Mouse (Mus musculus): ENCODE measurements around the gene Lrrc20. TPM values are rescaled to one million over a fixed set of nuclear protein-coding genes. Genes with fewer than 3 reads are reported as not detected.

The Lrrc20 gene
- 11.8 TPM for polyA plus RNA-seq (2012; fragmentation: generic; extraction: Trizol)
- long read RNA-seq, experiment 1, partial matches to known transcripts = 0 of 4 reads
- long read RNA-seq, experiment 1, other reads (novel, unspliced or antisense) = 3 of 4 reads
- long read RNA-seq, experiment 2, transcript Lrrc20-201 (5 exons, 3,216 nt) = major isoform, 30 of 40 reads
- long read RNA-seq, experiment 2, partial matches to known transcripts = 1 of 40 reads
- long read RNA-seq, experiment 2, other reads (novel, unspliced or antisense) = 9 of 40 reads

DNA sequence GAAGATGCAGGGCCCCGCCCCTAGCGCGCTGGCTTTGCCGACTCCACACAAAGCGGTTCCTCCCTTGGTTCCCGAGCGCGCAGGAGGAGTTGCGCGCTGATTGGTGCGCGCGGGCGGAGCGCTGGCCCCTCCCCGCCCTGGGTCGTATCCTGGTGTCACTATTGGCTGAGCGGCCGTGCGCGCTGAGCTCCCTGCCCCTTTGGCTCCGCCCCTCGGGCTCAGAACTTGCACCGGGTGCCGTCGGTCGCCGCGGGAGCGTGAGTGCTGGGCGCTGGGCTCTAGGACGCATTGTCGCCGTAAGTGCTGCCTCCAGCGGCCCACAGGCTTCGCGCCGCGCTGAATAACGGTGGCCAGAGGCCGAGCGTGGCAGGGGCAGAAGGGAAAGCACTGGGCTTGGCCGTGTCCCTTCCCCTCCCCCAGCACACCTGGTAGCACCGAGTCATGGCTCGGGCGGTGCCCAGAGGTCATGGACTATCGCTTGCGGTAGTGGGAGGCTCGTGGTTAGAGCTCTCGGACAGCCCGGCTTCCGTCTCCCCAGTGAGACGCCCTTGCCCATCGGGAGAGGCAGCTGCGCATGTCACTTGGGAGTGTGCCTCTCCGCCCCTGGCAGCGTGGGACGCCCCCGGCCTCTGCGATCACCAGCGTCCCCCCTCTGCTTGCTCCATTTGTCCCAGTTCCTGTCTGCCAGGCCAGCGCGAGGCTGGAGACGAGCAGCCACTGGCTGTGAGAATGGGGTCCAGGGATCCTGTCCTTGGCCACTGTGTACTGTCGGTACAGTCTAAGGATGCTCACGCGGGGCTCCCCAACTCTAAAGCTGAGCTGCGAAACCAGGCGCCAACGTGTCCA, at the start of gene Lrrc20:
Gene Lrrc20, plus strand, starts transcription at position 208 of the 846 bp plus-strand sequence.
- H3K36me3 ChIP-seq (ENCODE audit: control insufficient read depth, insufficient read depth) = no peaks in the 10 kb centered on the region
- H3ac ChIP-seq (ENCODE audit: control insufficient read depth, insufficient read length, low read depth) = peak within 1 kb of the TSS; percentile 67
- peak within 1 kb of the TSS; percentile 71 for H3K4me3 ChIP-seq (ENCODE audit: insufficient read depth, poor library complexity, severe bottlenecking)
- no peaks in the 10 kb centered on the region for H3K27me3 ChIP-seq (ENCODE audit: control insufficient read depth, insufficient read depth, insufficient read length)
- peaks cover 32% of the 10 kb centered on the region for H3K79me2 ChIP-seq (ENCODE audit: control insufficient read depth, insufficient read depth)
- H3K79me3 ChIP-seq (ENCODE audit: low read depth) = peaks cover 1% of the 10 kb centered on the region
- TF ChIP-seq MYOD1 (IDR thresholded peaks at IDR 0.05; ENCODE audit: control insufficient read depth, insufficient read length, low read depth) (peak; percentile 63), FOSL1 (IDR thresholded peaks at IDR 0.05; ENCODE audit: insufficient read depth, low read length, poor library complexity, severe bottlenecking) (no peak), CEBPB (IDR thresholded peaks at IDR 0.05; ENCODE audit: low read depth) (no peak)

DNA sequence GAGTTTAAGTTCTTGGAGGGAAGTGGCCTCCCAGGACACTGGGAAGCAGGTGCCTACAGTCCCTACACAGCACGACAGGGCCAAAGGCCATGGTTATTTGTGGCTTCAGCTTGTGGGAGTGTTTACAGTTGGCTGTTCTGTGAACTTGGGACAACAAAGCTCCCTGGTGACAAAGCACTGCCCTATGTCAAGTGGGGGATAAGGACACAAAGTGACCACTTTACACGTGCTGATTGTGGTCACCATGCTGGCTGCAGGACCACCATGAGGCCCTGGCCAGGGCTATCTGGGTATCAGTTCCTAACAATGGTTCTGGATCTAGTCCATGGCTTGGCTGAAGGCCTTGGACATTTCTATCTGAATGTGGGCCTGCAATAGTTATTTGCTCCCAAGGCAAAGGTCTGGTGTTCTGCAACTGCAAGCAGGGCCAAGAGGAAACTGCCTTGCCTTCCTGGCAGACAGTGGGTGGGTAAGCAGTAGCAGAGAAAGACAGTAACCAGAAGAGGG, 49.3 kb upstream of the Lrrc20 start:
- Histone ChIP-seq H3K79me2 (ENCODE audit: control insufficient read depth, insufficient read depth) (no peaks in the 10 kb centered on the region), H3K27me3 (ENCODE audit: control insufficient read depth, insufficient read depth, insufficient read length) (no peaks in the 10 kb centered on the region), H3K79me3 (ENCODE audit: low read depth) (no peaks in the 10 kb centered on the region), H3K36me3 (ENCODE audit: control insufficient read depth, insufficient read depth) (peaks cover 17% of the 10 kb centered on the region), H3ac (ENCODE audit: control insufficient read depth, insufficient read length, low read depth) (no peak overlapping the region), H3K4me3 (ENCODE audit: insufficient read depth, poor library complexity, severe bottlenecking) (no peak overlapping the region)
- TF ChIP-seq MYOD1 (IDR thresholded peaks at IDR 0.05; ENCODE audit: control insufficient read depth, insufficient read length, low read depth) (no peak), MYOG (IDR thresholded peaks at IDR 0.05; ENCODE audit: control insufficient read depth, extremely low read depth, insufficient read length) (no peak), CEBPB (IDR thresholded peaks at IDR 0.05; ENCODE audit: low read depth) (no peak), CTCF (IDR thresholded peaks at IDR 0.05; ENCODE audit: control insufficient read depth, insufficient read depth, insufficient read length) (no peak), FOSL1 (IDR thresholded peaks at IDR 0.05; ENCODE audit: insufficient read depth, low read length, poor library complexity, severe bottlenecking) (no peak), USF1 (IDR thresholded peaks at IDR 0.05; ENCODE audit: low read depth) (no peak), MAX (IDR thresholded peaks at IDR 0.05) (no peak)

DNA sequence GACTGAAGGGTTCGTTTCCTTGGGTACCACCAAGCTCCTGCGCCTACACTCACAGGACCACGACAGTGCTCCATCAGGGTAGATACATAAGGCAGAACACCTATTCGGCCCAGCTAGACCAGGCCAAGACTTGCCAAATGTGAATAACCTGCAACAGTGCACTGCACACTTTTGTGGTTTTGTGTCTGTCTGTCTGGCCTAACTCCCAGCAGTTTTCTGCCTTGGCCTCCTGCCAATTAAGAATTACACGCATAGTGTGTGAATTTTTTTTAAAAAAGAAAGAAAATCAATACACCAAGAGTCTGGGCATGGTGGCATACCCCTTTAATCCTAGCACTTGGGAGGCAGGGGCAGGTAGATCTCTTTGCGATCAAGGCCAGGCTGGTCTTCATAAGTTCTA, 47.6 kb upstream of the Lrrc20 start:
- no peaks in the 10 kb centered on the region for H3K79me2 ChIP-seq (ENCODE audit: control insufficient read depth, insufficient read depth)
- H3K79me3 ChIP-seq (ENCODE audit: low read depth) = no peaks in the 10 kb centered on the region
- peaks cover 32% of the 10 kb centered on the region for H3K36me3 ChIP-seq (ENCODE audit: control insufficient read depth, insufficient read depth)
- H3K4me3 ChIP-seq (ENCODE audit: insufficient read depth, poor library complexity, severe bottlenecking) = no peak overlapping the region
- TF ChIP-seq MYOG (IDR thresholded peaks at IDR 0.05; ENCODE audit: control insufficient read depth, extremely low read depth, insufficient read length) = no peak
- no peak for TF ChIP-seq FOSL1 (IDR thresholded peaks at IDR 0.05; ENCODE audit: insufficient read depth, low read length, poor library complexity, severe bottlenecking)
- TF ChIP-seq MAX (IDR thresholded peaks at IDR 0.05) = no peak
- TF ChIP-seq MYOD1 (IDR thresholded peaks at IDR 0.05; ENCODE audit: control insufficient read depth, insufficient read length, low read depth) = no peak
- no peak for TF ChIP-seq USF1 (IDR thresholded peaks at IDR 0.05; ENCODE audit: low read depth)
- TF ChIP-seq CTCF (IDR thresholded peaks at IDR 0.05; ENCODE audit: control insufficient read depth, insufficient read depth, insufficient read length) = no peak
- TF ChIP-seq CEBPB (IDR thresholded peaks at IDR 0.05; ENCODE audit: low read depth) = no peak
- H3K27me3 ChIP-seq (ENCODE audit: control insufficient read depth, insufficient read depth, insufficient read length) = no peaks in the 10 kb centered on the region
- no peak overlapping the region for H3ac ChIP-seq (ENCODE audit: control insufficient read depth, insufficient read length, low read depth)

DNA sequence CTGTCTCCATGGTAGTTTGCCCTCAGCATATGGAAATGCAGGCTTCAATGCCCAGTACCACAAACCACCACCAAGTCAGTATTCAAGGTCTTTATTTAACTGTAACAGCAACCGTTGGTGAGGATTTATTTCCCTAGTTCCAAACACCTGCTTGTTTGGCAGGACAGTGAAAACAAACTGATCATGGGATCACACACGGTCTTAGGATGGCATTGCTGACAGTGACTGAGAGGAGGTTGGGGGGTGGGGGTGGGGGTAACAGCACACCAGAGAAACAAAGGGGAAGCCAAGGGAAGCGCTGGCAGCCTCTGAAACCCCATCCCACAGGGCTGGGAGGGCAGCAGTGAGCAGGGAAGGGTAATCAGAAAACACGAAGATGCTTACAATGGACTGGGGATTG, 47.2 kb upstream of the Lrrc20 start:
- H3K36me3 ChIP-seq (ENCODE audit: control insufficient read depth, insufficient read depth) = peaks cover 37% of the 10 kb centered on the region

DNA sequence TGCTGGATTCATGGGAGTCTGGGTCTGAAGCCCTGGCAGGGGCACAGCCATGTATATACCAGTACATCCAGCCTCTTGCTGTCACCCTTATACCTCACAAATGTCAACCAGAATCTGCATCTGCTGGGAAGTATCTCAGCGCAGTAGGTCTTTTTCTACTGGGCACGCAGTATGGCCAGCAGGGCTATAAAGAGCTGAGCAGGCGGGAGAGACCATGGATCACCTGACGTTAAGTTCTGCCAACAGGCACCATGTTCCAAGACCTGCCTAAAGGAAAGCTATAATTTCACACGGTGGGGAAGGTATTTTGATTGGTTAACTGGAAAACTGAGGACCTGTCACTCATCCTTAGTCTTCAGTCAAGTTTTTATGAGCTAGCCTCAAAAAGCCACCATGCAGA, 46.6 kb upstream of the Lrrc20 start:
- peaks cover 43% of the 10 kb centered on the region for H3K36me3 ChIP-seq (ENCODE audit: control insufficient read depth, insufficient read depth)

More for the DNA sequence above, 47.2 kb upstream of the Lrrc20 start:
- H3K79me2 ChIP-seq (ENCODE audit: control insufficient read depth, insufficient read depth) = no peaks in the 10 kb centered on the region
- TF ChIP-seq USF1 (IDR thresholded peaks at IDR 0.05; ENCODE audit: low read depth) (no peak), CTCF (IDR thresholded peaks at IDR 0.05; ENCODE audit: control insufficient read depth, insufficient read depth, insufficient read length) (no peak), FOSL1 (IDR thresholded peaks at IDR 0.05; ENCODE audit: insufficient read depth, low read length, poor library complexity, severe bottlenecking) (no peak), MAX (IDR thresholded peaks at IDR 0.05) (no peak), MYOD1 (IDR thresholded peaks at IDR 0.05; ENCODE audit: control insufficient read depth, insufficient read length, low read depth) (no peak), CEBPB (IDR thresholded peaks at IDR 0.05; ENCODE audit: low read depth) (no peak), MYOG (IDR thresholded peaks at IDR 0.05; ENCODE audit: control insufficient read depth, extremely low read depth, insufficient read length) (no peak)
- no peaks in the 10 kb centered on the region for H3K79me3 ChIP-seq (ENCODE audit: low read depth)
- H3K27me3 ChIP-seq (ENCODE audit: control insufficient read depth, insufficient read depth, insufficient read length) = no peaks in the 10 kb centered on the region
- no peak overlapping the region for H3ac ChIP-seq (ENCODE audit: control insufficient read depth, insufficient read length, low read depth)
- H3K4me3 ChIP-seq (ENCODE audit: insufficient read depth, poor library complexity, severe bottlenecking) = no peak overlapping the region

More for the DNA sequence above, 46.6 kb upstream of the Lrrc20 start:
- TF ChIP-seq MYOD1 (IDR thresholded peaks at IDR 0.05; ENCODE audit: control insufficient read depth, insufficient read length, low read depth) (no peak), USF1 (IDR thresholded peaks at IDR 0.05; ENCODE audit: low read depth) (no peak), MAX (IDR thresholded peaks at IDR 0.05) (no peak), MYOG (IDR thresholded peaks at IDR 0.05; ENCODE audit: control insufficient read depth, extremely low read depth, insufficient read length) (no peak), CEBPB (IDR thresholded peaks at IDR 0.05; ENCODE audit: low read depth) (no peak), CTCF (IDR thresholded peaks at IDR 0.05; ENCODE audit: control insufficient read depth, insufficient read depth, insufficient read length) (no peak), FOSL1 (IDR thresholded peaks at IDR 0.05; ENCODE audit: insufficient read depth, low read length, poor library complexity, severe bottlenecking) (no peak)
- no peak overlapping the region for H3ac ChIP-seq (ENCODE audit: control insufficient read depth, insufficient read length, low read depth)
- H3K27me3 ChIP-seq (ENCODE audit: control insufficient read depth, insufficient read depth, insufficient read length) = no peaks in the 10 kb centered on the region
- no peak overlapping the region for H3K4me3 ChIP-seq (ENCODE audit: insufficient read depth, poor library complexity, severe bottlenecking)
- H3K79me2 ChIP-seq (ENCODE audit: control insufficient read depth, insufficient read depth) = no peaks in the 10 kb centered on the region
- H3K79me3 ChIP-seq (ENCODE audit: low read depth) = no peaks in the 10 kb centered on the region
